Mouse (Mus musculus) hematopoietic multipotent progenitor cell, adult 10-12 weeks (in vitro differentiated cells): ENCODE results near the gene Olfr1242. TPM values are rescaled to one million over a fixed set of nuclear protein-coding genes. Genes with fewer than 3 reads are reported as not detected.

Source experiments
- polyA plus RNA-seq: library from polyadenylated mRNA; stranded (reverse); fragments of >175 nt; gene quantifications from 2 replicates; pipeline ENCODE4 v1.2.3, GENCODE M21; 2012; ENCODE audit warnings: low replicate concordance

Gene Olfr1242
- not detected in 2 replicates for polyA plus RNA-seq

GRCm38 (mm10) chr2:89498235-89498634 lies at the start of gene Olfr1242:
TSS of gene Olfr1242 (minus strand) at chr2:89498335.

GRCm38 (mm10) chr2:89531387-89531786 lies 33.3 kb upstream of the Olfr1242 start, which contains the start of gene Olfr1243:
TSS of gene Olfr1243 (minus strand) at chr2:89531487.

GRCm38 (mm10) chr2:89487026-89487425 lies 11.1 kb downstream of the Olfr1242 start, which contains the start of gene Olfr1241:
TSS of gene Olfr1241 (minus strand) at chr2:89487126.

GRCm38 (mm10) chr2:89442900-89443299 lies 55.2 kb downstream of the Olfr1242 start, which contains the start of gene Olfr1240:
TSS of gene Olfr1240 (minus strand) at chr2:89443000.

Other genes with a start within 250 kb of the Olfr1242 start
- not detected in 2 replicates for gene Olfr1228, start 244.3 kb downstream of the Olfr1242 start, polyA plus RNA-seq
- gene Olfr1229, start 210.3 kb downstream of the Olfr1242 start, polyA plus RNA-seq, result not detected in 2 replicates
- gene Olfr1230, start 201.1 kb downstream of the Olfr1242 start, polyA plus RNA-seq, result not detected in 2 replicates
- not detected in 2 replicates for gene Olfr1231, start 191.3 kb downstream of the Olfr1242 start, polyA plus RNA-seq
- not detected in 2 replicates for gene Olfr1232, start 168.7 kb downstream of the Olfr1242 start, polyA plus RNA-seq
- gene Olfr1233, start 155.9 kb downstream of the Olfr1242 start, polyA plus RNA-seq, result not detected in 2 replicates
- not detected in 2 replicates for gene Olfr1234, start 133.5 kb downstream of the Olfr1242 start, polyA plus RNA-seq
- gene Olfr1238, start 88.7 kb downstream of the Olfr1242 start, polyA plus RNA-seq, result not detected in 2 replicates
- not detected in 2 replicates for gene Olfr1239, start 77.9 kb downstream of the Olfr1242 start, polyA plus RNA-seq
- gene Olfr1240, start 55.3 kb downstream of the Olfr1242 start, polyA plus RNA-seq, result not detected in 2 replicates
- gene Olfr1241, start 11.2 kb downstream of the Olfr1242 start, polyA plus RNA-seq, result not detected in 2 replicates
- gene Olfr1243, start 33.2 kb upstream of the Olfr1242 start, polyA plus RNA-seq, result not detected in 2 replicates
- gene Olfr1245, start 80.1 kb upstream of the Olfr1242 start, polyA plus RNA-seq, result not detected in 2 replicates
- gene Olfr1246, start 94.8 kb upstream of the Olfr1242 start, polyA plus RNA-seq, result not detected in 2 replicates
- not detected in 2 replicates for gene Olfr1247, start 115.8 kb upstream of the Olfr1242 start, polyA plus RNA-seq
- gene Olfr1248, start 119.9 kb upstream of the Olfr1242 start, polyA plus RNA-seq, result not detected in 2 replicates
- gene Olfr1249, start 136.6 kb upstream of the Olfr1242 start, polyA plus RNA-seq, result 0.05 TPM in 1 of 2 replicates, not detected in the other
- gene Olfr1250, start 163.1 kb upstream of the Olfr1242 start, polyA plus RNA-seq, result not detected in 2 replicates
- not detected in 2 replicates for gene Olfr1251, start 173.6 kb upstream of the Olfr1242 start, polyA plus RNA-seq
- gene Olfr1252, start 226.7 kb upstream of the Olfr1242 start, polyA plus RNA-seq, result not detected in 2 replicates